Mouse (Mus musculus) frontal cortex, postnatal 10 days (tissue): ENCODE data around the gene Psd4.

Experiments used
- DNase-seq, 2 experiments: peaks; one replicate each; pipeline ENCODE4 v3.0.0; 2022; ENCODE audit warnings: low spot score in 2 of 2, mixed read lengths in 1 of 2

Gene Psd4

DNA sequence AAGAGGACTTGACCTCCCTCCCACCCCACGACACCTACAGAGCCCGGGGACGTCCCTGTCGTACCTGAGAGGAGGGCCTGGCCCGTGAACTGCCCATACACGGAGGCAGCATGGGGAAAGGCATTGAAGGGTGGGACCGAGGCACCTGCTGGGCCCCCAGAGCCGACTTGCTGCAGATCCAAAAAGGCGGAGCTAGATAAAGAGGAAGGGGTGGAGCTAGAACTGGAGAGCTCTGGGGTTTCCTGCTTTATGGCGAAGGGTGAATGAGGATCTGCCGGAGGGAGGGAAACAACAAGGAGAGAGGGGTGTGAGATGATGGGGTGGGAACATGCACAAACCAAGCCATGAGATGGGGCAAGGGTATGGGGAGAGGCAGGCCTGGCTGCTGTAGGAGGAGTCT is 68.3 kb downstream of the Psd4 start:
- DNase-seq: no peak

GRCm38 (mm10) chr2:24440056-24440455 is 72.7 kb downstream of the Psd4 start:
- no peak for DNase-seq

DNA sequence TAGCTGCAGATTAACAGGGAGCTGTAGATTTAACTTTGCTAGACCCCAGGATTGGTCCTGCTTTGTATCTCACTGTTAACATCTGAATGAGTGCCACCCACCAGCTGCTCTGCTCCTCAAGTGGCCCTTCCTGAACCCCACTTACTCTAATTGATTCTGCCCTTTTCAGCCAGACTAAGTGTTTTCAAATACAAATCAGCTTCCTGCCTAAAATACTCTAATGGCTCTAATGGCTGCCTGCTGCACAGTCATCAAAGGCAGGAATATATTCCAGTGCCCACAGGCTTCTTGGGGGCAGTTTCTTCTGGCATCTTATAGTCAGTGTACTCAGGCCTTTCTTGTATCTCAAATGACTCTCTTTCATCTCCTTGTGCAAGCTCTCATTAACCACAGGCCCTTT is 74.5 kb downstream of the Psd4 start:
- no peak for DNase-seq

GRCm38 (mm10) chr2:24442303-24442925 is 75.0 kb downstream of the Psd4 start:
- no peak for DNase-seq

GRCm38 (mm10) chr2:24443256-24443790 is 75.9 kb downstream of the Psd4 start:
- DNase-seq: no peak

DNA sequence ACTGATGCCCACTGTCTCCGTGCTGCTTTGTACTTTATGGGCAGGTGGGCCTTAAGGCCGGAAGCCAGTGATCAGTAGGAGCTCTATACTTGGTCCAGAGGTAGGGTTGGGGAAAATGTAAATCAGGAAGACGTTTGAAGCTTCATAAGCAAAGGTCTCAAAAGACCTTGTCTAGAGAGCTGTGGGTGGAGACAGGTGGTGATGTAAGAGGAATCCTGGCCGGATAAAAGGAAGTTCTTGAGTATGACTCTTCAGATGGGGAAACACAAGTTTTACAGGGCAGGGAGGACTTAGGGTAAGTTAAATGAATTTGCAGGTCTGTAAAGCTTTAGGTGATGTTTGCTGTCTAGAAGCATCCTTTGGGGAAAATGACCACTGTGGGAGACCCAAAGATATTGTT is 81.7 kb downstream of the Psd4 start:
- no peak for DNase-seq

GRCm38 (mm10) chr2:24453206-24453605 is 85.8 kb downstream of the Psd4 start:
- DNase-seq: no peak

DNA sequence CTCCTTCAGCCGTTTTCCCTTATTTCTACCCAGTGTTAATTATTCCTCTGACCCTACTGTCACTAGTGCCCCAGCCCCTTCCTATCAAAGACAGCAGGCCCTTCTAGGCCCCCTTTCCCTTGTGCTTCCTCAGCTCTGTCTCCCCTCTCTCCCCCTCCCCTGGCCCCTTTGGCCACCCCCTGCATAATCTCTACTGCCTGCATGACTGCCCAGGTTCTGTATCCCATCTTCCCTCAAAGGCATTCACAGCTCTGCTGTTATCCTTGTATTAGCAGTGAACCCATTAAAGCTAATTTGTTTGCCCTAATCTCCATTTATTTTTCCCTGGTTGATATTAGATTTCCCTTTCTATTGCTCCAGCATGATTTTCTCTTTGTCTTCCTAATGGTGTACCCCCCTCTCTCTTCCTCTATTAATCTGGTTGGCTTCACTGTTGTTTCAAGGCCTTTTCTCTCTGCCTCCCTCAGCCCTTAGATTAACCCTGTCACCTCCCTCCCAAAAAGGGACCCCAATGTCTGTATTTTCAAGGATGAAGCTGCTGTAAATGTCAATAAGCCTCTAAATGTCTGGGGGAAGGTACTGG is 87.1 kb downstream of the Psd4 start:
- no peak for DNase-seq

GRCm38 (mm10) chr2:24455057-24455855 is 87.9 kb downstream of the Psd4 start:
- no peak for DNase-seq

- no peak for DNase-seq
Observed at GRCm38 (mm10) chr2:24456841-24457240, 89.5 kb downstream of the Psd4 start.

DNA sequence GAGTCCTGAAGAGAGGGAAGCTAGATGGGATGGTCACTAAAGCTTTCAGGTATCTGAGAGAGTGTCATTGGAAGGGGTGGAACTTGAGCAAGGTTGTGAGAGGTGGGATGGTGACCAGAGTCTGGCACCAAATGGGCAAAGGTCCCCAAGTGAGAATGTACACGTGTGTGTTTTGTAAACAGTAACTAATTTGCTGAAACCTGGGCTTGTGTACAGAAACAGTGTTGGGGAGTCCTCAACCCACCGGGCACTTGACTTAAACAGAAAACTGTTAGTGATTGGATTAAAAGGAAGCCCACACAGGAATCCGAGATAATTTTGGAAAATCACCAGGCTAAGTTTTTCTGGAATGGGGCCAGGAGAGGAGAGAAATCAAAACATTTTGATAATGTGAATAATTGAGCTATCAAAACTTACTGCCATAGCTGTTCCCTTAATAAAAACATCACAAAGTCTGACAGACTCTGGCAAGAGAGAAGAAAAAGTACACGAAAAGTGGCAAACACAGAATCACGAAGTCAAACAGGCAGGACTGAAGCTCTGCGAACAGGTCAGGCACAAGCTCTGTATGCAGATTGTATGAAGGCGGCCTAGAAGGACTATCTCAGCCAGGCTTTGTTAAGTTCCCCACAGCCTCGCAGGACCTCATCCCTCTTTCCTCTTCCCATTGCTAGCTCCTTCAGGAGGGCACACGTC is 92.9 kb downstream of the Psd4 start:
- no peak for DNase-seq

GRCm38 (mm10) chr2:24460808-24461127 is 93.4 kb downstream of the Psd4 start:
- DNase-seq: no peak
